Mouse (Mus musculus): ENCODE results near the gene Akap14.
A peak's percentile ranks its signal among the peaks of the same experiment; 100 is the strongest.
"Not testable (repeated sequence)": the region's sequence is repeated elsewhere in the genome, so short reads cannot be mapped to it uniquely, and the experiment has no call there.

Gene Akap14

DNA sequence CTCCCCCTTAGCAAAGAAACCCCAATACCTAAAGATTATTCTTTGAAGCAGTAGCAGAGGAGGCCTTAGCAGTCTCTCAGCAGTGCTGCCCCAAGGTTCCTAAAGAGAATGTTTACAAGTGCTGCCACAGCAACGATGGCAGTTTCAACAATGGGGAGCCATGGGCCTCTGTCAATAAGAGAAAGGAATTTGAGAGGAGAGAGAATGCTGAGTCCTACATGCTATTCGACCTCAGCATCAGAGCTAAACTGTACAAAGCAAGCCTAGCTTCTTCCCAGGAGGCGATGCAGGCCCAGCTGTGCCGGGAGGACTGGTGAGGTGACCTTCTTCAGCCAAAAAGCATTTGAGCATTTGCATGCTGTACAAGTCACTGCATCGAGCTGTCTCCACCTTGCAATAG is at the start of gene Akap14:
Akap14 (minus strand) TSS at position 101 of the 400 bp plus-strand sequence.
- no peak for DNase-seq (ENCODE audit: low spot score)

DNA sequence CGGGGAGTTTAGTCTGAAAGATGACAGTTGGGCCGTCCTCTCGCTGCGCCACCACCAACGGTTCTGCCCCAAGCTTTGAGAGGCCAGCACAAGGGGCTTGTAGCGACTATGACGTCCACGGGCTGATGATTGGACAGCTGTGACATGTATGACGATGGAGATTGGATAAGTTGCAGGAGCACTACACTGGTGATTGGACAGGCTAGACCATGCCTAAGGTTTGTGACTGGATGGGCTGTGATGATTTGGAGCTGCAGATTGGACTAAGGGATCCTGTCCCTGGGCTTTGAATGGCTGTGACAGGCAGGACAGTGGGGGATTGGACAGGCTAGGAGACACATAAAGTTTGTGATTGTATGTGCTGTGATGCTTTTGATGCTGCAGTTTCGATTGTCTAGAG is 42.3 kb upstream of the Akap14 start, which contains the start of gene Gm9:
Gm9 (minus strand) TSS at position 101 of the 400 bp plus-strand sequence.
- no peak for DNase-seq (ENCODE audit: low spot score)

DNA sequence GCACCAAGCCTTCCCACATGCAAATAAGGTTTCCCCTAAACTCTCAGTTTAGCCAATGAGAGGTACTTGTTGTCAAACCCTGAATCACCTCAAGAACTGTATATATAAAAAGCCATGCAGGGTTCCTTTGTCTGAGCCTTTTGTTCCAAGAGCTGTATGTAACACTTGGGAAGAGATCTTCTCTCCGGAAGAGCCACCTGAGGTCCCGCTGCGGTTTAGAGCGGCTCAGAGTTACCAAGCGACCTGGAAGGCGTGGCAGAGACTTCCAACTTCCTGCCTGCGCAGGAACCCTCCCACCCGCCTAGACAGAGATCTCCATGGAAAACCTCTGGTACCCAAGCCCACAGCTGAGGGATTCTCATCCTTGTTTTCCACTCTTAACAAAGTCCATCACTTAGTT is 30.0 kb upstream of the Akap14 start:
- no peak for DNase-seq (ENCODE audit: low spot score)

DNA sequence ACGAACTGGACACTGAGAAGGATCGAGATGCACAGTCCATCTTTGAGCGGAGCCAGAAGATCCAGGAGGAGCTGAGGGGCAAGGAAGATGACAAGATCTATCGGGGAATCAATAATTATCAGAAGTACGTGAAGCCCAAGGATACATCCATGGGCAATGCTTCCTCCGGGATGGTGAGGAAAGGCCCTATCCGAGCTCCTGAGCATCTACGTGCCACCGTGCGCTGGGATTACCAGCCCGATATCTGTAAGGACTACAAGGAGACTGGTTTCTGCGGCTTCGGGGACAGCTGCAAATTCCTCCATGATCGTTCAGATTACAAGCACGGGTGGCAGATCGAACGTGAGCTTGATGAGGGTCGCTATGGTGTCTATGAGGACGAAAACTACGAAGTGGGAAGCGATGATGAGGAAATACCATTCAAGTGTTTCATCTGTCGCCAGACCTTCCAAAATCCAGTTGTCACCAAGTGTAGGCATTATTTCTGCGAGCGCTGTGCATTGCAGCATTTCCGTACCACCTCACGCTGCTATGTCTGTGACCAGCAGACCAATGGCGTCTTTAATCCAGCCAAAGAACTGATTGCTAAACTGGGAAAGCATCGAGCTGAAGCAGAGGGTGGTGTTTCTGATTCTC is 23.2 kb upstream of the Akap14 start:
- no peak for DNase-seq (ENCODE audit: low spot score)

DNA sequence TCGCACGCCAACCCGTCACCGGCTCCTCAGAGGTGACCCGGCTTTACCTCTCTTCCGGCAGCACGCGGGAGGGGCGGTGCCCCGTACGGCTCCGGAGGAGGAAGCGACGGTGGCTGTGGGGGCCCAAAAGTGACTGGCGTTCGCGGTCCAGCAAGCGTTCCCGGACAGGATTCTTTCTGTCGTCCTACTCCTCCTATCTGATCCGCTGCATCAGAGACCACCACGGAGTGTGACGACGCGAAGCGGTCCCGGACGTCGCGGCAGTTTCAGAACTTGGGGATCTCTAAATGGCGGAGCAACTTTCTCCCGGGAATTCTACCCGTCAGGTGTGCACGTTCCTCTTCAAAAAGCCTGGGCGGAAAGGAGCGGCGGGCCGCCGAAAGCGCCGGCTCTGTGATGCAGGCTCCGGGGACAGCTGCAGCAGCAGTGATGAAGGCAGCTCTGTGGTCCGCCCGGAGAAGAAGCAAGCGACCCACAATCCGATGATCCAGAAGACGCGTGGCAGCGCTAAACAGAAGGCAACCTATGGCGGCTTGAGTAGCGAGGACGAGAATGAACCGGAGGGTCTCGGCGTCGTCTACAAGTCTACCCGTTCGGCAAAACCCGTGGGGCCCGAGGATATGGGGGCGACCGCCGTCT is 22.6 kb upstream of the Akap14 start, which contains the start of the genes Ndufa1 and Rnf113a1:
Ndufa1 (minus strand) TSS at position 59 of the 639 bp plus-strand sequence.
Rnf113a1 (plus strand) TSS at position 141 of the 639 bp plus-strand sequence.
- DNase-seq (ENCODE audit: low spot score): peak; percentile 23

DNA sequence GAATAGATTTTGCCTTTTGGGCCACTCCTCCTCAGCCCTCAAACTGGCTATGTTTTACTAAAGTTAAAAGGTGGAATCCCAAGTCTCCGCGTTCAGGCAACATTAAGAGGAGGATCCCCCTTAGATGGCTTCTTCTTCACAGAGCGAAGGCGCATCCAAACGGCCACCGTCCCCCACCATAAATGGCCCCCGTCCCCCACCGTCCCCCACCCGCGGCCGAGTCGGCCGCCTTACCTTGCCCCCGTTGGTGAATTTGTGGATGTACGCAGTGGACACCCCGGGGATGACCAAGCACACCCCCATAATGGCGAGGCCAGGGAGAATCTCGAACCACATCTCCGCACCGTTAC is 22.1 kb upstream of the Akap14 start:
- DNase-seq (ENCODE audit: low spot score): no peak

DNA sequence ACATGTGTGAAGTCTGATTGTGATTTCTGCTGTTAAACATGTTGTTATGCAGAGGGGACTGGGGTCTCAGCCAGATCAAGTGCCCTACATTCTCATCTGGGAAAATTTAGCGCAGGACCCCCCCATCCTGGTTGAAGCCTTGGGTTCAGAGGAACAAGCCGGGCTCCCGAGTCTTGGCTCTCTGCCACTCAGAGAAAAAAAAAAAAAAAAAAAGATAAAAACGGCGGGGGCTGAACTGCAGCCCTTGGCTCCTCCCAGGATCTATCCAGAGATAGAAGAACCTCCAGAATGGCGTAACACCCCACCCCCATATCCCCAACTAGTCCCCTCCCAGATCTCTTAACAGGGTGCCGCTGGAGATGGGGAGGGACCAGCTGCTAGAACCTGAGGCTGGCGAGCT is 15.8 kb upstream of the Akap14 start:
- not testable (repeated sequence) for DNase-seq (ENCODE audit: low spot score)

DNA sequence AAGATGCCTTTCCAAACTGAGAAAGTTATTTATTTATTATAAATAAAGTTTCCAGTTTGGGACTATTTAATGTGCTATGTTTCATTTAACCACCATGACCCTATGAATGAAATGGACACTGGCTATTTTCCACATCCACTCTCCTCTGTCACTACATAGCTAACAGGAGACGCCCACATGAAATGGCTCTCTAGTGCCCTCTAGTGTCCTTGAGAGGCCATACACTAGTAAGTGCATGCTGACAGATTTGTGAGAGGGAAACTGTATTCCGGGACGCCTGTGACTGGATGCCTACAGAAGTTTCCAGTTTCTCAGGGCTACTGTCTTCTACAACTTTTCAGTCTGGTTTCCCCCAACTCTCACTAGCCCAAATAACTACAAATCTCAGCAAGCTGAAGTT is 1.6 kb downstream of the Akap14 start:
- no peak for DNase-seq (ENCODE audit: low spot score)

DNA sequence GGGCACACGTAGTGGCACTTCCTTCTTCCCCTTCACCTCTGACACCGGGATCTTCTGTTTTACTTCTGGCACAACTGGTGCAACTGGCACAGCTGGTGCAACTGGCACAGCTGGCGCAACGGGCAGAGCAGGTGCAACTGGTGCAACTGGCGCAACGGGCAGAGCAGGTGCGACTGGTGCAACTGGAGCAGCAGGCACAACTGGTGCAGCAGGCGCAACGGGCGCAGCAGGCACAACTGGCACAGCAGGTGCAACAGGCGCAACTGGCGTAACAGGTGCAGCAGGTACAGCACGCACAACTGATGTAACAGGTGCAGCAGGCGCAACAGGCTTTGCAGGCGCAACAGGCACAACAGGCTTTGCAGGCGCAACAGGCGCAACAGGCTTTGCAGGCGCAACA is 5.5 kb downstream of the Akap14 start:
- DNase-seq (ENCODE audit: low spot score): no peak

DNA sequence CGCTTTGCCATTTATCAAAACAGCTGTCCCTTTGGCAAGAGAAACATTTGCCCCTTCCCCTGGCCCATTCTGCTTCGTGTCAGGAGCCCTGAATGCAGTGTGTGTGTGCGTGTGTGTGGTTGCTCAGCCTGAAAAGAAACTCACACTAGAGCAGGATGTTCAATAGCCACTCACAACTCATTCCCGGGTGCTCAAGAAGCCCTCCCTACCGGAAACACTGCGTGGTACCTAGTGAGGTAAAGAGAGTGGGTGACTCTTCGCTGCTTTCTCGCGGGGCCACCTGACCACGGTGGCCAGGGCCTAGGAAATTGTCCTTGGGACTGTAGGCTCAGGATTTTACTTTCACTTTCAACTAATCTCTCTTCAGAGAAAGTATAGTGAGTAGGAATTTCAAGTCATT is 7.5 kb downstream of the Akap14 start:
- no peak for DNase-seq (ENCODE audit: low spot score)

DNA sequence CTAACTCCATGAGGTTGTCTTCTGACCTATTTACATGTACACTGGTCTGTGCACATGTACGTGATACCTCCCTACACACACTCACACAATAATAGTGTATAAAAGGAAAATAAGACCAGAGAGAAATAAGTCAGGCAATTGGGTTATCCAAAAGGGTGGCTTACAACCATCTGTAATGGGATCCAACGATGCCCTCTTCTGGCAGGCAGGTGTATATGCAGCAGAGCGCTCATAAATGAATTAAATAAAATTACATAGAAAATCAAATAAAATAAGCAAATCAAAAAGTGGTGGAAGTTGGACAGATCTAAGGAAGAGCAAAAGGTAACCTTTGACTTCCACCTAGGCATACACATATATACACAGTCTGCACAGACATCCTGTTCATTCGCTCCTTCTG is 10.8 kb downstream of the Akap14 start:
- no peak for DNase-seq (ENCODE audit: low spot score)

DNA sequence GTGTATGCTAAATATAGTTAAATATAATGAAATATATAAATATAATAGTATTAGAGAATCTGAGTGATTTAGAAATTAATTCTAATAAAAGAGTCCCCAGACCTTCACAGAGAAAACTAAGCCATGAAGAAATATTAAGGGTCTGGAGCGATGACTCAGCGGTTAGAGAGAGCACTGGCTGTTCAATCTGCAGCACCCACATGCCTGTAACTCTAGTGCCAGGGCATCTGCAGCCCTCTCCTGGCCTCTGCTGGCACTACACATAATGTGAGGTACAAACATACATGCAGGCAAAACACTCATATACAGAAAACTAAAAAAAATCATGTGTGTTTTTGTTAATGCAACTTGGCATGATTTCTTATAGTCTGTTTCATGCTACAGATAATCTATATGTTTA is 23.7 kb downstream of the Akap14 start:
- DNase-seq (ENCODE audit: low spot score): no peak

DNA sequence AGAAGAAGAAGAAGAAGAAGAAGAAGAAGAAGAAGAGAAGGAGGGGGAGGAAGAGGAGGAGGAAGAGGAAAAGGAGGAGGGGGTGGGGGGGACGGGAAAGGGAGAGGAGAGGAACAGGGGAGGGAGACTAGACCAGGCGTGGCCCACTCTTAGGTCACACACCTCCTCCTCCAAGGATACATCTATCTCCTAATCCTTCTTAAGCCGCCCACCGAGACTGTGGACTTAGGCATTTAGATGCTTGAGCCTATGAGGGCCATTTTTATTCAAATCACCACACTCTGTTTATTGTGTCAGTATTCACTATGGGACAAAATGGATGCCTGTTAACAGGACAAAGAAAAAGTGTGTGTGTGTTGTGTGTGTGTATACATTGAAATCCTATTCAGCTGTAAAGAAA is 24.1 kb downstream of the Akap14 start:
- not testable (repeated sequence) for DNase-seq (ENCODE audit: low spot score)

DNA sequence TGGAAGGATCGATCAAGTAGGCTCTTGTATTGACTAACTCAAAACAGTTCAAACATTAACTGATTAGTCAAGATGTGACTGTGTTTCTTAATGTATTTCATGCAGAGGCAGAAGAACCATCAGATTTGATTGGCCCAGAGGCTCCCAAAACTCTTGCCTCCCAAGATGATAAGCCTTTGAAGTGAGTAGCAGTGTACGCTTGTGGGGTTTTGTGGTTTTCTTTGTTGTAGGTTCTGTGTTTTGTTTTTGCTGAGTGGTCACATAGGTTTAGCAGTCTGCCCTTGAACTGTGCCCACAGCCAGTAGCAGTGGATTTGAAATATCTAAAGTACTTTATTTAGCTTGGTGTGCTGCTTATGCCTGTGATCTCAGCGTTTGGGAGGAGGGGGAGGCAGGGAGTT is 26.9 kb downstream of the Akap14 start:
- no peak for DNase-seq (ENCODE audit: low spot score)

DNA sequence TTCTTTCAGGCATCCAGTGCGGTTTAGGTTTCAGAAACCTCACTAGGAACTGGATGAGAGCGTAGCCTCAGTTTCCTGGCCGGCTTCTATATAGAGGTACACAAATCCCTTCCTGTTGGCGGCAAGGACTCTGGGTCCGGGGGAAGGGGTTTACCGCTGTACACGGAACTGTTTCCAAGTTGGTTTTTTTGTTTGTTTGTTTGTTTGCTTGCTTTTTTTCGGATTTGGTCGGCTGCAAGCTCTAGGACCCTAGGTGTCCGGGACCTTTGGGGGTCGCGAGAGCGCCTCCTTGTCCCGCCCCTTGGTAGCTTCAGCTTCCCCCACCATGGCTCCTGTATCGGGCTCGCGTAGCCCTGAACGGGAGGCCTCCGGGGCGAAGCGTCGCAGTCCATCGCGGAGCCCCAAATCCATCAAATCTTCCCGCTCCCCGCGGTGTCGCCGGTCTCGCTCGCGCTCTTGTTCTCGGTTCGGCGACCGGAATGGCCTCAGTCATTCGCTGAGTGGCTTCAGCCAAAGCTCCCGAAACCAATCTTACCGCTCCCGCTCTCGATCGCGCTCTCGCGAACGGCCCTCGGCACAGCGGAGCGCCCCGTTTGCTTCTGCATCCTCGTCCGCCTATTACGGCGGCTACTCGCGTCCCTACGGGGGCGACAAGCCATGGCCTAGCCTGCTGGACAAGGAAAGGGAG is 41.8 kb downstream of the Akap14 start, which contains the start of gene Nkap:
Nkap (plus strand) TSS at position 125 of the 688 bp plus-strand sequence.
- peak; percentile 12 for DNase-seq (ENCODE audit: low spot score)

DNA sequence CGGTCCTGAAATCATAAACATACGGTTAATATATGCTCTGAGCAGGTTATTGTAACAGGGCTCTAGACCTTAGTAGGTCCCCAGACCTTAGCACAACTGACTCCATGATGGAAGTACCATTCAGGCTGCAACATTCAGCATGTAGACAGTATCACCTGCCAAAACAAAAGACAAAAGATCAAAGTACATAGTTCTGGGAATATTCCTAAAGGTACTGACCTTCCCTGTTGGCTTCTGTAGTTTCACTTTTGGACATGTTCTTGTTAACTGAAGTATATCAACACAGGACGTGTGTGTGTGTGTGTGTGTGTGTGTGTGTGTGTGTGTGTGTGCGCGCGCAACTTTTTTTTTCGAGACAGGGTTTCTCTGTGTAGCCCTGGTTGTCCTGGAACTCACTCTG is 43.1 kb downstream of the Akap14 start:
- DNase-seq (ENCODE audit: low spot score): no peak

DNA sequence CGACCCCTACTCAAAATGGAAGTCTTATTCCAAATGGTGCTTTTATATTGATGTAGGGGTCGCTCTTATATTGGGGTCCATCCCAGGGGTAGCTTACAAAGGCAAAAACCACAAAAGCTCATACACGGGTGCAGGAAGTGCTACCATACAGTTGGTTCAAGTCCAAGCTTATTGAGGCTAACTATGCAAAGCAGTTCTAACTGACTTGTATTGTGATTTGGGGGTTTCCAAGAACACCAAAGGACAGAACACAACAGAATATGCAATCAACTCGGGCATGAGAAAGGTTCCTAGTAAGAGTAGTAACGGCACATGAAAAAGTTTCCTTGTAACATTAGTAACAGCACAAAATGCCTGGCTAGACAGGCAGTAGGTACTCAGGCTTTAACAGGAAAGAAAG is 48.4 kb downstream of the Akap14 start:
- no peak for DNase-seq (ENCODE audit: low spot score)

DNA sequence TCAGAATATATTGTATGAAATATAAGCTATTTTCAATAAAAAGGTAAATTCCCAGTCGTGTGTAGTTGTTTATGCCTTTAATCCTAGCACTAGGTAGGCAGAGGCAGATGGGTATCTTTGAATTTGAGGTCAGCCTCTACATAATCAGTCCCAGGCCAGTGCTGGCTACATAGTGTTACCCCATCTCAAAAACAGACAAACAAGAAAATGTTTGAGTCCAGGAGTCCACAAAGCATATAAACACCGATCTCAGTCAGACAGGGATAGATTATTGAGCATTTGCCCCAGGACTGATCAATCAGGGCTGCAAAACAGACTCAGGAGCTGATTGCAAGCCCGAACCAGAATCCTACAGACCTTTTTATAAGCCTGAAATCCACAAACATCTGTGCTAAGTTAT is 49.1 kb downstream of the Akap14 start:
- DNase-seq (ENCODE audit: low spot score): no peak

DNA sequence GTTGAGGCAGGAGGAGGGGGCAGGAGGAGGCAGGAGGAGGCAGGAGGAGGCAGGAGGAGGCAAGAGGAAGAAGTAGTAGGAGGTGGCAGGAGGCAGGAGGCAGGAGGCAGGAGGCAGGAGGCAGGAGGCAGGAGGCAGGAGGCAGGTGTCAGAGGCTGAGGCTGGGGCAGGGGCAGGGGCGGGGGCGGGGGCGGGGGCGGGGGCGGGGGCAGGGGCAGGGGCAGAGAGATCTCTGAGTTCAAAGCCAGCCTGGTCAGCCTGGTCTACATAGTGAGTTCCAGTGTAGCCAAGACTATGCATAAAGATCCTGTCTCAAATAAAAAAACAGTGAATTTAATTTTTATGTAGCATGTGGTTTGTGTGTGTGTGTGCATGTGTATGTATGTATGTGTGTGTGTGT is 51.6 kb downstream of the Akap14 start:
- no peak for DNase-seq (ENCODE audit: low spot score)

DNA sequence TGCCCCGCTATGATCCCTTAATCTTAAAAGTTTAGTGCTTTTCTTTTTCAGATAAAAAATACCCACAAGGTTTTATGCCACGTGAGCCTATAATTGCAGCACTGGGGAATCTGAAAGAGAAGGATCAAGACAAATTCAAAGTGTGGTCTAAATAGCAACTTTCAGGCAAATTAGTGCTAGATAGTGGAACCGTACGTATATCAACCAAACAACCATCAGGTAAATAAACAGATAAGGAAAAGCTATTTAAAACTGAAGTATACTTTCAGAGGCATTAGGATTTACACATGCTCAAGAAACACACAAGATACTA is 57.8 kb downstream of the Akap14 start:
- no peak for DNase-seq (ENCODE audit: low spot score)

DNA sequence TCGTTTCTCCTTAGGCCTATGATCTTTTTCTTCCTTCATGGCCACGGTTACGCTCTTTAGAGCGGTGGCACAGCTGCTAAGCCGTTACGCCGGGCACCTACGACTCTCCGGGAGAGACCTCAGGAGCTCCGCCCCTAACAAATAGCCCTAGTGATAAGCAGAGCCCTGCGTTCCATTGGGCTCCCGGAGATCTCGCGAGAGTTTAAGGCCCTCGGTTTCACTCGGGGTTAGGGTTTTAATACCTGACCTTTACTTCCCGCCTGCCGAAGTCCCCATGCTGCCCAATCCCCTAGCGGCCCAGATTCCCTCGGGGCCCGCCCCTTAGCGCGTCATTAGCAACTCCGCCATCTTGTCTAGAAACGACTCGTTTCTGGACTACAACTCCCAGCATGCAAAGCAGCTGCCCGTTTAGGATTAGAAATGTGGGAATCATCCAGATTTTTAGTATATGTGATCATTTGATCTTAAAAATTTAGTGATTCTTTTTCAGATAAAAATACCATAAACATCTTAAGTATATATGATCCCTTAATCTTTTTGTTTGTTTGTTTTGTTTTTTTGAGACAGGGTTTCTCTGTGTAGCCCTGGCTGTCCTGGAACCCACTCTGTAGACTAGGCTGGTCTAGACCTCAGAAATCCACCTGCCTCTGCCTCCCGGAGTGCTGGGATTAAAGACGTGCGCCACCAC is 58.3 kb downstream of the Akap14 start, which contains the start of gene Upf3b:
Upf3b (minus strand) TSS at position 130 of the 688 bp plus-strand sequence.
- peak; percentile 55 for DNase-seq (ENCODE audit: low spot score)

DNA sequence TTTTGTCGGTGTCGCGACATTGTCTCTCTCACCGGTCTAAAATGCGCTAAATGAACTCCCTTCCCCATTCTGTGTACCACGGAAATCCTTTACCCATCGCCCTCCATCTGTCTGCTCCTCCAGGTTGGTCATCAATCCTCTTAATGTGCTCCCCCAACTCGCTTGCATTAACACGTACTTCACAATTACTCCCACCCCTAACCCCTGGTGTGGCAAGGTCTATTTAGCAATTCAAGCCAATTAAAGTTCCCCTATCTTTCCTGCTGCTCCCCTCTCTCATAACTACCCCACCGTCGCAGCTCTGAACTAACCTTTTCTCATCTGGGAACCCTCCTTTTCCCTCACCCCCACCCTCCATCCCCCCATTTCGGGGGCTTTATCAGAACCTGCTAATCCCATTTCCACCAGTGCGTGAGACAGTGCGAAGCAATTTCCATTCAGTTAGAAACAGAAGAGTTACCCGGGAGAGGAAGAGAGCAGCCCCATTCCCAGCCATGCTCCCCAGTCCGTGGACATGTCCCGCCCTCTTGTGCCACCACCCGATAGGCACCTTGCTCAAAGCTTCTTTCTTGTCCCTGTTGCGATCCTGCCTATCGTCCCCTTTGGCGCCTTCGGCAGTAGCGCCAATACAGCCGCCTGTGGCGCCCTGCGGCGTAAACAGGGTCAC is 59.0 kb downstream of the Akap14 start:
- DNase-seq (ENCODE audit: low spot score): no peak

All from urinary bladder, postnatal 10 days (tissue).